In the genomic region with DNA sequence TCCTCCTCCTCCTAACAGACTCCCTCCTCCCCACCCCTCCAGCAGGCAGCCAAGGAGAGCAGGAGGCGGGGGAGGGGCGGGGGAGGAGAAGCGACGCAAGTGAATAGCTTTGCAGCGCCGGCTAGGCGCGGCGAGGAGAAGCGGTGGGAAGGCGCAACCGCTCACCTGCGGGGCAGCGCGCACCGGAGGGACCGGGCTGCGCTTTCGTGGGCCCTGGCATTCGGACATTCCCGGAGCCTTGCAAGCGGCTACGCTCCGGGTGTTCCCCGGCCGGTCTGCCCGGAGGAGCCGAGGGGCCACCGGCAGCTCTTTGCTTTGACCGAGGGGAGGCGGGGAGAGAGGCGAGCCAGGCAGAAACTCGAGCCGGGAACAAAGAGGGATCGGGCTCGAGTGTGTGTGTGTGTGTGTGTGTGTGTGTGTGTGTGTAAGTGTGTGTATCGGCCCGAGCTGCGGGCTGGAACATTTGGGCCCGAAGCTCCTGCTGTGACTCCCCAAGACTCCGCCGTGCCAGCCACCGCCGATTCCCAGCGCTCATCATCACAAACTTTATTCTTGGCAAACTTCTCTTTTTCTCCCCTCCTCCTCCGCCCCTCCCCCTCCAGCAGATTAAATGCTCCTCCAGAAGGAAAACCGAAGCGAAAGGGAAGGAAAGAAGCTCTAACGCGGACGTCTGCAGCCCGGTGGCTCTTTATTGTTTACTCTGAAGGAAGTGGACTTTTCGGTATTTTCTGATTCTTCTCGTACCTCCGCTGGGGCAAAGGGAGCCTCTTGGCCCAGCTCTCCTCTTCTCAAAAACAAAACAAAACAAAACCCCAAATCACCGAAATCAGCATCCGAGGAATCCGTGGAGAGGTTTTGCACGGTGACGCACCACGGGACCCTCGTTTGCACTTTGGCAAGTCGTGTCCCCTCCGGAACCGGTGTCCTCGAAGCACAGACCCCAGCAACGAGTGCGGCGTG, we compare ENCODE assay signal across 8 mouse cellular contexts. TPM values are rescaled to one million over a fixed set of nuclear protein-coding genes. Genes with fewer than 3 reads are reported as not detected.
DNase-seq lines count a peak whose midpoint lies in the region; ATAC-seq and TF ChIP-seq lines count a peak whose summit lies in the region.

A gene (plus strand): TSS at position 281 of the 960 bp plus-strand sequence.

- peaks cover 15% of the 10 kb centered on the region for H3K27me3 ChIP-seq in forebrain, embryonic 11.5 days (ENCODE audit: control insufficient read depth, insufficient read depth, low read length)
- H3K27me3 ChIP-seq in intestine, embryonic 14.5 days (replicated peaks; ENCODE audit: control insufficient read depth, insufficient read depth, low read length), result peaks cover 98% of the 10 kb centered on the region
- peaks cover 26% of the 10 kb centered on the region for H3K27me3 ChIP-seq in stomach, embryonic 14.5 days (ENCODE audit: control insufficient read depth, insufficient read depth, low read length)

- intact Hi-C loops in left cerebral cortex, adult 2 months (cut with DNase I), result no loop called here

- peak within 1 kb of the TSS; percentile 71 for H3K27ac ChIP-seq in left cerebral cortex, adult 2 months
- peak within 1 kb of the TSS; percentile 81 for H3K27ac ChIP-seq in forebrain, embryonic 11.5 days (ENCODE audit: low read depth, low read length)
- no peak within 1 kb of the TSS for H3K27ac ChIP-seq in intestine, embryonic 14.5 days (ENCODE audit: low read depth)
- no peak within 1 kb of the TSS for H3K27ac ChIP-seq in stomach, embryonic 14.5 days (ENCODE audit: low read length)

- WGBS in forebrain, embryonic 11.5 days, result under 1% methylated on average over 67 of the region's 69 CpGs
- WGBS in intestine, embryonic 14.5 days, result under 1% methylated on average over 67 of the region's 69 CpGs
- WGBS in stomach, embryonic 14.5 days, result under 1% methylated on average over 60 of the region's 69 CpGs

- H3K9me3 ChIP-seq in forebrain, embryonic 11.5 days (ENCODE audit: control insufficient read depth, low read length), result no peaks in the 10 kb centered on the region
- no peaks in the 10 kb centered on the region for H3K9me3 ChIP-seq in intestine, embryonic 14.5 days (ENCODE audit: control insufficient read depth, low read length)
- H3K9me3 ChIP-seq in stomach, embryonic 14.5 days (ENCODE audit: control insufficient read depth, low read depth, low read length), result no peaks in the 10 kb centered on the region

- peak within 1 kb of the TSS; percentile 90 for H3K4me2 ChIP-seq in forebrain, embryonic 11.5 days (ENCODE audit: low read depth, low read length, severe bottlenecking)
- H3K4me2 ChIP-seq in intestine, embryonic 14.5 days (ENCODE audit: low read length), result peak within 1 kb of the TSS; percentile 75
- peak within 1 kb of the TSS; percentile 82 for H3K4me2 ChIP-seq in stomach, embryonic 14.5 days (replicated peaks; ENCODE audit: low read depth, low read length)

- peak within 1 kb of the TSS; percentile 88 for H3K9ac ChIP-seq in forebrain, embryonic 11.5 days (ENCODE audit: low read length)
- H3K9ac ChIP-seq in intestine, embryonic 14.5 days (ENCODE audit: low read length), result peak within 1 kb of the TSS; percentile 27
- no peak within 1 kb of the TSS for H3K9ac ChIP-seq in stomach, embryonic 14.5 days (replicated peaks; ENCODE audit: low read depth, low read length)

- no peak; the same call in 1 of the 2 replicates for TF ChIP-seq CTCF in left cerebral cortex, adult 2 months (IDR thresholded peaks at IDR 0.05)

- H3K4me3 ChIP-seq in left cerebral cortex, adult 2 months, result peak within 1 kb of the TSS; percentile 55
- H3K4me3 ChIP-seq in forebrain, embryonic 11.5 days (ENCODE audit: low read depth, low read length), result peak within 1 kb of the TSS; percentile 78
- peak within 1 kb of the TSS; percentile 43 for H3K4me3 ChIP-seq in intestine, embryonic 14.5 days (ENCODE audit: low read depth, low read length)
- H3K4me3 ChIP-seq in stomach, embryonic 14.5 days (ENCODE audit: low read depth, low read length), result peak within 1 kb of the TSS; percentile 40

- DNase-seq in left cerebral cortex, adult 2 months (ENCODE audit: extremely low spot score in 1 of 2, low spot score in 2 of 2), result peak in 1 of 2 experiments; percentile 22
- DNase-seq in left cerebral cortex, adult 11 months (ENCODE audit: low spot score), result no peak
- DNase-seq in T-cell, adult 2 months (ENCODE audit: low spot score), result peak; percentile 58
- DNase-seq in forebrain, embryonic 11.5 days (ENCODE audit: low spot score), result peak; percentile 91
- peak; percentile 79 for DNase-seq in intestine, embryonic 14.5 days (ENCODE audit: low spot score)
- DNase-seq in lung, postnatal 10 days, result peak; percentile 69
- DNase-seq in cerebellum, adult 9-11 months, result no peak

- H3K36me3 ChIP-seq in forebrain, embryonic 11.5 days (ENCODE audit: control insufficient read depth, insufficient read depth, low read length), result no peaks in the 10 kb centered on the region; the same call in 1 of the 2 replicates
- no peaks in the 10 kb centered on the region for H3K36me3 ChIP-seq in intestine, embryonic 14.5 days (ENCODE audit: control insufficient read depth, insufficient read depth, low read length)
- H3K36me3 ChIP-seq in stomach, embryonic 14.5 days (ENCODE audit: control insufficient read depth, insufficient read depth, low read length), result no peaks in the 10 kb centered on the region

- peak; percentile 65 for ATAC-seq in forebrain, embryonic 11.5 days (replicated peaks; ENCODE audit: low FRiP score)
- ATAC-seq in intestine, embryonic 14.5 days (replicated peaks; ENCODE audit: low FRiP score, low TSS enrichment, low read depth), result peak; percentile 49; the same call in 1 of the 2 replicates
- ATAC-seq in stomach, embryonic 14.5 days (ENCODE audit: insufficient number of reproducible peaks, insufficient read depth, low FRiP score, low read depth), result peak; percentile 36; the same call in 1 of the 2 replicates

- H3K4me1 ChIP-seq in forebrain, embryonic 11.5 days (replicated peaks; ENCODE audit: control insufficient read depth, insufficient read depth, low read length), result peaks cover 30% of the 10 kb centered on the region
- H3K4me1 ChIP-seq in intestine, embryonic 14.5 days (replicated peaks; ENCODE audit: control insufficient read depth, insufficient read depth, low read length), result peaks cover 27% of the 10 kb centered on the region
- H3K4me1 ChIP-seq in stomach, embryonic 14.5 days (ENCODE audit: control insufficient read depth, insufficient read depth, low read length), result peaks cover 30% of the 10 kb centered on the region

RNA-seq across cellular contexts. Expression of the gene that starts here (rescaled TPM):
- 1 to 10 TPM; 5.5 to 7.9 TPM for total RNA-seq in left cerebral cortex, adult 2 months (2021)
- 60.8 and 70.0 TPM in 2 replicates for polyA plus RNA-seq in forebrain, embryonic 11.5 days (2014; fragmentation: Nextera tagmentation; extraction: Ambion mirVana)
- polyA plus RNA-seq in intestine, embryonic 14.5 days (2014; fragmentation: Nextera tagmentation; extraction: Ambion mirVana), result 0.69 and 0.71 TPM in 2 replicates
- 1.3 and 2.6 TPM in 2 replicates for polyA plus RNA-seq in stomach, embryonic 14.5 days (2014; fragmentation: Nextera tagmentation; extraction: Ambion mirVana)

Comparison
In these comparisons a context has a peak if more than half of its experiments do, and no peak if none do; other contexts are left out.
1. RNA of the gene that starts here (polyA plus RNA-seq): 60.8 to 70.0 TPM in forebrain, embryonic 11.5 days; 1.3 to 2.6 TPM in stomach, embryonic 14.5 days and 0.69 to 0.71 TPM in intestine, embryonic 14.5 days; every median in the first group is over 10 times any median in the second.
2. Peak in DNase-seq, ATAC-seq, H3K4me3 ChIP-seq, H3K9ac ChIP-seq and H3K4me2 ChIP-seq in intestine, embryonic 14.5 days; RNA of the gene not detected or under 1 TPM.
3. DNase-seq: peak in T-cell, adult 2 months (single experiment), forebrain, embryonic 11.5 days (single experiment) and lung, postnatal 10 days (single experiment); none in left cerebral cortex, adult 11 months (single experiment) and cerebellum, adult 9-11 months (single experiment).
4. H3K27ac ChIP-seq: peak in left cerebral cortex, adult 2 months (single experiment) and forebrain, embryonic 11.5 days (single experiment); none in intestine, embryonic 14.5 days (single experiment) and stomach, embryonic 14.5 days (single experiment).
5. Peak in every context shown above with its lines, with median percentiles within 50 percentile points of each other: H3K4me3 ChIP-seq, ATAC-seq and H3K4me2 ChIP-seq.